Mouse (Mus musculus) stomach, embryonic 16.5 days (tissue): Measurements from ENCODE around the gene Syp. TPM values are rescaled to one million over a fixed set of nuclear protein-coding genes. Genes with fewer than 3 reads are reported as not detected.

Experiments
- ATAC-seq: fragments of 200-750 bp; cut with Nextera tagmentation; 2 replicates; pipeline ENCODE4 v1.8.0; 2017; ENCODE audit warnings: moderate number of reproducible peaks, moderate TSS enrichment; ENCODE audit not compliant: insufficient read depth, low FRiP score
- H3K27ac ChIP-seq: fragments of 300-500 bp; sonication (generic); 2 replicates; pipeline ENCODE4 v1.5.1; 2014; ENCODE audit warnings: low read length
- H3K27me3 ChIP-seq: fragments of 300-500 bp; sonication (generic); 2 replicates; pipeline ENCODE4 v1.6.1; 2014; ENCODE audit warnings: low read length, control low read depth, mixed read lengths; ENCODE audit not compliant: control insufficient read depth, insufficient read depth
- H3K36me3 ChIP-seq: fragments of 300-500 bp; sonication (generic); 2 replicates; pipeline ENCODE4 v1.6.1; 2014; ENCODE audit warnings: low read length; ENCODE audit not compliant: control insufficient read depth, insufficient read depth
- H3K4me1 ChIP-seq: fragments of 300-500 bp; sonication (generic); 2 replicates; pipeline ENCODE4 v1.6.1; 2014; ENCODE audit warnings: low read length, control low read depth, mixed read lengths; ENCODE audit not compliant: control insufficient read depth, insufficient read depth
- H3K4me2 ChIP-seq: fragments of 300-500 bp; sonication (generic); 2 replicates; pipeline ENCODE4 v1.6.1; 2014; ENCODE audit warnings: low read depth, low read length, mixed read lengths
- H3K4me3 ChIP-seq: fragments of 300-500 bp; sonication (generic); replicated peaks from 2 replicates; pipeline ENCODE4 v1.5.1; 2014; ENCODE audit warnings: mild to moderate bottlenecking, low read length
- H3K9ac ChIP-seq: fragments of 300-500 bp; sonication (generic); 2 replicates; pipeline ENCODE4 v1.6.1; 2014; ENCODE audit warnings: low read length
- H3K9me3 ChIP-seq: fragments of 300-500 bp; sonication (generic); replicated peaks from 2 replicates; pipeline ENCODE4 v1.6.1; 2016; ENCODE audit warnings: low read length, control low read depth; ENCODE audit not compliant: control insufficient read depth
- WGBS: fragments of 180-500 bp; shearing (Covaris S2); extraction: QIAGEN DNeasy Blood & Tissue Kit; methylation state at CpG from one replicate; pipeline ENCODE4 v1.1.7; 2014; 5-methylcytosine and 5-hydroxymethylcytosine counted together
- polyA plus RNA-seq: library from polyadenylated mRNA; unstranded; fragments of >200 nt; fragmentation: Nextera tagmentation; extraction: Ambion mirVana; gene quantifications from 2 replicates; pipeline ENCODE4 v1.2.1, GENCODE M21; 2015

Gene Syp
- polyA plus RNA-seq, 1 experiment from 2014 or later: 10.3 TPM

- no peak overlapping the region for H3K27ac ChIP-seq
- no peaks in the 10 kb centered on the region for H3K36me3 ChIP-seq
- 64% methylated on average over 3 of the region's 3 CpGs for WGBS
- H3K4me2 ChIP-seq: no peak overlapping the region
- no peaks in the 10 kb centered on the region for H3K9me3 ChIP-seq
- ATAC-seq: no peak
- H3K4me1 ChIP-seq: no peaks in the 10 kb centered on the region
- no peaks in the 10 kb centered on the region for H3K27me3 ChIP-seq
- no peak overlapping the region for H3K4me3 ChIP-seq
- no peak overlapping the region for H3K9ac ChIP-seq
Observed at GRCm38 (mm10) chrX:7690486-7690885, 52.2 kb downstream of the Syp start.

- Histone ChIP-seq H3K4me1 (no peaks in the 10 kb centered on the region), H3K27ac (no peak overlapping the region), H3K4me2 (no peak overlapping the region), H3K36me3 (no peaks in the 10 kb centered on the region), H3K9me3 (no peaks in the 10 kb centered on the region), H3K9ac (no peak overlapping the region), H3K4me3 (no peak overlapping the region), H3K27me3 (no peaks in the 10 kb centered on the region)
- 31% methylated on average over 4 of the region's 4 CpGs for WGBS
- no peak for ATAC-seq
Observed at GRCm38 (mm10) chrX:7692862-7693261, 54.6 kb downstream of the Syp start.

- Histone ChIP-seq H3K27me3 (no peaks in the 10 kb centered on the region), H3K9ac (no peak overlapping the region), H3K27ac (no peak overlapping the region), H3K9me3 (no peaks in the 10 kb centered on the region), H3K4me3 (peak overlapping the region; percentile 20), H3K4me2 (peak overlapping the region; percentile 40), H3K36me3 (no peaks in the 10 kb centered on the region), H3K4me1 (no peaks in the 10 kb centered on the region; the same call in 1 of the 2 replicates)
- ATAC-seq: peak; percentile 16; the same call in 1 of the 2 replicates
- WGBS: 34% methylated on average over 6 of the region's 6 CpGs
Observed at GRCm38 (mm10) chrX:7696520-7696919, 58.2 kb downstream of the Syp start.

- 6% methylated on average over 33 of the region's 33 CpGs for WGBS
- Histone ChIP-seq H3K9ac (peak within 1 kb of the TSS; percentile 78), H3K4me2 (peak within 1 kb of the TSS; percentile 55), H3K27ac (no peak within 1 kb of the TSS), H3K36me3 (no peaks in the 10 kb centered on the region), H3K9me3 (no peaks in the 10 kb centered on the region), H3K4me1 (no peaks in the 10 kb centered on the region; the same call in 1 of the 2 replicates), H3K27me3 (no peaks in the 10 kb centered on the region), H3K4me3 (peak within 1 kb of the TSS; percentile 62)
- ATAC-seq: peak; percentile 95
Observed at GRCm38 (mm10) chrX:7696954-7697381, 58.7 kb downstream of the Syp start, which contains the start of gene Gpkow. Gene Gpkow, plus strand, starts transcription at chrX:7697131.

Other genes with a start within 250 kb of the Syp start
- gene Foxp3, start 64.8 kb upstream of the Syp start, polyA plus RNA-seq: 0.16 TPM in 1 of 2 replicates, not detected in the other
- 0.89 and 1.4 TPM in 2 replicates for gene Ppp1r3f, start 64.2 kb upstream of the Syp start, polyA plus RNA-seq
- 28.5 and 29.6 TPM in 2 replicates for gene Ccdc22, start 33.0 kb upstream of the Syp start, polyA plus RNA-seq
- 0.05 TPM in 1 of 2 replicates, not detected in the other for gene Cacna1f, start 31.4 kb upstream of the Syp start, polyA plus RNA-seq
- gene Prickle3, start 18.8 kb downstream of the Syp start, polyA plus RNA-seq: 11.1 and 12.7 TPM in 2 replicates
- 233 and 283 TPM in 2 replicates for gene Plp2, start 32.9 kb downstream of the Syp start, polyA plus RNA-seq
- gene Magix, start 42.8 kb downstream of the Syp start, polyA plus RNA-seq: 0.80 and 0.87 TPM in 2 replicates
- gene Gpkow, start 58.7 kb downstream of the Syp start, polyA plus RNA-seq: 37.9 and 38.4 TPM in 2 replicates
- 36.5 and 36.7 TPM in 2 replicates for gene Wdr45, start 75.9 kb downstream of the Syp start, polyA plus RNA-seq
- gene Gm45208, start 83.8 kb downstream of the Syp start, polyA plus RNA-seq: not detected in 2 replicates
- gene Praf2, start 90.0 kb downstream of the Syp start, polyA plus RNA-seq: 59.4 and 63.1 TPM in 2 replicates
- 17.9 and 18.2 TPM in 2 replicates for gene Ccdc120, start 112.4 kb downstream of the Syp start, polyA plus RNA-seq
- 21.7 and 25.2 TPM in 2 replicates for gene Tfe3, start 124.1 kb downstream of the Syp start, polyA plus RNA-seq
- 42.4 and 47.8 TPM in 2 replicates for gene Gripap1, start 151.3 kb downstream of the Syp start, polyA plus RNA-seq
- gene Kcnd1, start 183.8 kb downstream of the Syp start, polyA plus RNA-seq: 1.7 and 2.0 TPM in 2 replicates
- 25.3 and 28.6 TPM in 2 replicates for gene Otud5, start 202.9 kb downstream of the Syp start, polyA plus RNA-seq
- gene Pim2, start 239.8 kb downstream of the Syp start, polyA plus RNA-seq: 10.9 and 11.1 TPM in 2 replicates
- 45.0 and 47.0 TPM in 2 replicates for gene Slc35a2, start 245.6 kb downstream of the Syp start, polyA plus RNA-seq